Mouse (Mus musculus) left cerebral cortex, adult 18-20 months (tissue): ENCODE data around the gene Clint1. TPM values are rescaled to one million over a fixed set of nuclear protein-coding genes. Genes with fewer than 3 reads are reported as not detected.
A peak's percentile ranks its signal among the peaks of the same experiment; 100 is the strongest.

Source experiments
- DNase-seq, 2 experiments: peaks; one replicate each; pipeline ENCODE4 v3.0.0; 2021 to 2022; ENCODE audit warnings: low spot score in 2 of 2, mixed read lengths in 1 of 2
- total RNA-seq, 2 experiments: library from RNA; stranded (reverse); gene quantifications; 2 replicates each; pipeline ENCODE4 v1.2.3; 2021

Gene Clint1
- total RNA-seq, 2 experiments from 2014 or later: 51.7 to 56.8 TPM

GRCm38 (mm10) chr11:45881026-45881682 is 29.3 kb downstream of the Clint1 start:
- peak in 1 of 2 experiments; percentile 20 for DNase-seq

GRCm38 (mm10) chr11:45881683-45882068 is 29.8 kb downstream of the Clint1 start:
- DNase-seq: no peak

GRCm38 (mm10) chr11:45883270-45883931 is 31.6 kb downstream of the Clint1 start:
- DNase-seq: no peak

- DNase-seq: no peak
Observed at GRCm38 (mm10) chr11:45884029-45884428, 32.2 kb downstream of the Clint1 start.

GRCm38 (mm10) chr11:45885606-45886230 is 33.9 kb downstream of the Clint1 start:
- DNase-seq: no peak

GRCm38 (mm10) chr11:45886596-45886995 is 34.7 kb downstream of the Clint1 start:
- no peak for DNase-seq

- no peak for DNase-seq
Observed at GRCm38 (mm10) chr11:45888471-45889030, 36.7 kb downstream of the Clint1 start.

- no peak for DNase-seq
Observed at GRCm38 (mm10) chr11:45889981-45890380, 38.1 kb downstream of the Clint1 start.

- DNase-seq: no peak
Observed at GRCm38 (mm10) chr11:45890423-45890822, 38.6 kb downstream of the Clint1 start.

- no peak for DNase-seq
Observed at GRCm38 (mm10) chr11:45892861-45893360, 41.1 kb downstream of the Clint1 start.

GRCm38 (mm10) chr11:45897392-45897791 is 45.5 kb downstream of the Clint1 start:
- no peak for DNase-seq

GRCm38 (mm10) chr11:45900233-45901015 is 48.6 kb downstream of the Clint1 start:
- DNase-seq: no peak

- no peak for DNase-seq
Observed at GRCm38 (mm10) chr11:45906109-45906786, 54.4 kb downstream of the Clint1 start.

GRCm38 (mm10) chr11:45907301-45907700 is 55.5 kb downstream of the Clint1 start:
- DNase-seq: no peak

GRCm38 (mm10) chr11:45908070-45908469 is 56.2 kb downstream of the Clint1 start:
- no peak for DNase-seq

- DNase-seq: no peak
Observed at GRCm38 (mm10) chr11:45908894-45909293, 57.0 kb downstream of the Clint1 start.

GRCm38 (mm10) chr11:45910701-45911100 is 58.9 kb downstream of the Clint1 start:
- DNase-seq: no peak

- DNase-seq: no peak
Observed at GRCm38 (mm10) chr11:45916196-45916595, 64.3 kb downstream of the Clint1 start.

- DNase-seq: no peak
Observed at GRCm38 (mm10) chr11:45918018-45918417, 66.2 kb downstream of the Clint1 start.

- DNase-seq: no peak
Observed at GRCm38 (mm10) chr11:45918836-45919235, 67.0 kb downstream of the Clint1 start.
